Mouse (Mus musculus) G1E-ER4 (cell line): ENCODE measurements around the gene Id2. TPM values are rescaled to one million over a fixed set of nuclear protein-coding genes. Genes with fewer than 3 reads are reported as not detected.

ENCODE experiments used
- GATA1 ChIP-seq: IDR thresholded peaks from one replicate; pipeline ENCODE4 v1.8.0; 2012; ENCODE audit warnings: low read length, inconsistent platforms
- polyA plus RNA-seq: library from polyadenylated mRNA; stranded (reverse); fragments of >175 nt; gene quantifications from 2 replicates; pipeline ENCODE4 v1.2.3, GENCODE M21; 2012

The Id2 gene
- polyA plus RNA-seq, 1 experiment: not detected

DNA sequence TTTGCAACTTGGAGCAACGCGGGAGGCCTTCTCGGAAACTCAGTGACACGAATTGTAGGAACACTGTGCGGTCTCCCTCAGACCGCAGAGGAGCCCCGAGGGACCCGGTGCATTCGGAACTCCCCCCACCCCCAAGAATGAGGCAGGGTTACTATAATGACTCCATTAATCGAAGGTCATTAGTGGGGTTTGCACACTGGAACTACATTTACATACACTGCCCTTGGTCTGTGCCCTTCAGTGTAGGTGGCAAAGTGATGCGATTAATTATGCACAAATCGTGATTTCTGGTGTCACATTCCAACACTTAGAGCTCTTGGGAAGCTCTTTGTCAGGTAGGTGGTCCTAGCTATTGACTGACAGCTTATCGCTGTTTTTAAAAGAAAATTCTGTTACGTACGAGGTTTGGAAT is 294 bp downstream of the Id2 start:
- TF ChIP-seq GATA1: no peak

DNA sequence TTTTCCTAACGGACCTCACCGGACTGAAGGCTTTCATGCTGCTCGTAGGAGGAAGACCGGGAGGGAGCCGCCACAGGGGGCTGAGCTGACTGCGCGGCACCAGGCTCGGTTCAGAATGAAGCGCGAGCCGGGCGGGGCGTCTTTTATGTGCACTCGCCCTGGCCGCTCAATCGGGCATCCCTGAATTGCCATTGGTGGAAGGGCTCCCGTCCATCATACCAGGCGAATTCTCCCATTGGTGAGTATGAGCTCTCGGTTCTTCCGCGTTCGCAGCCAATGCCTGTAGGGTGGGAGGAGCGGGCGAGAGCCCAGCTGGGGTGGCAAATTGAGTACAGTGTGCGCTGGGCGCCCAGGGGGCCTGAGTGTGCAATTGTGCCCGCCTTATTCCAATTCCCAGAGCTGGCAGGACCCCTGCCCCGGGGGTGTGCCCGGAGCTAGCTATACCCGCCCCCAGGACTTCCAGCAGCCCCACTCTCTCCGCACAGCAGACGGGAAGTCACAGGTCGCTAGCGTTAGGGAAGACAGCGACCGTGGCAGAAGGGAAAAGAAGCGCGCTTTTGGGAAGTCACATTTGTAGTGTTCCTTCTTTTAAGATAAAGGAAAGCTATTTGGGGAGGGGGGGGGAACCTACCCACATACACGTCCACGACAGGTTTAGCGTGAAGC is 833 bp downstream of the Id2 start:
- TF ChIP-seq GATA1: no peak

- no peak for TF ChIP-seq GATA1
Observed at GRCm38 (mm10) chr12:25095538-25095937, 1.4 kb downstream of the Id2 start.

GRCm38 (mm10) chr12:25094621-25095521 is 2.1 kb downstream of the Id2 start:
- no peak for TF ChIP-seq GATA1

GRCm38 (mm10) chr12:25093241-25093774 is 3.6 kb downstream of the Id2 start:
- no peak for TF ChIP-seq GATA1

GRCm38 (mm10) chr12:25092751-25093211 is 4.2 kb downstream of the Id2 start:
- no peak for TF ChIP-seq GATA1

- TF ChIP-seq GATA1: no peak
Observed at GRCm38 (mm10) chr12:25092027-25092704, 4.8 kb downstream of the Id2 start.

DNA sequence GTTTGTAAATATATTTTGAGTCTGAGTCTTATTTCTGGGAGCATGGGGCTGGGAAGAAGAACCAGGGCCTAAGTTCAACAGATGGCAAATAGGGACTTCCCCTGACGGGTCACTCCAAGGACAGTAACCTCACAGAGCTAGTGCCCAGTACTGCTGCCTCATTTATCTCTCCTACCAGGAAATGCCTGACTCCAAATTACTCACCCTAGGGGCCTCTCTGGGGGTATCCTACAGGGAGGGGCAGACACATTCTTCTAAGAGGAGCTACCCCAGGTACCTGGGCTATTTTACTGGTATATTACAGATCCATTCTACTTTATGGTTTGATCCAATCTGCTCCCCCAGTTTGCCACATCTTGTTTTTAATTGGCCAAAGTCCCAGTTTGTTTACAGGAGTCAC is 7.5 kb downstream of the Id2 start:
- TF ChIP-seq GATA1: no peak

DNA sequence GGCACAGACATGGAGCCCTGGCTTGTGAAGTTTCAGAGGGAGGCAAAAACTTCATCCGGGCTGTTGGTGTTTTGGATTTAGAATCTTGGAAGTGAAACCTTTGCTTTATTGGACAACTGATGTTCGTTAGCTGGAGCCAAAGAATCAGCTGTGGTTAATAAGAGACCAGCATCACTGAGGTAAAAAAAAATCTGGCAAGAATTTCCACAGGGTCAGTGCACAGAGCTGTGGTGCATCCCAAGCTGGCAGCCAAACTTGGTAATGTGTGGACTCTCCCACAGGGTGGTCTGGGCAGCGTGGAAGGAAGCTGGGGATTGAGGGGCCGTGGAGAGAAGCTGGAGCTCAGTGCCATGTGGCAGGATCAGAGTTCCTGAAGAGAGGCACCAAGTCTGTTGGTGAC is 10.0 kb downstream of the Id2 start:
- TF ChIP-seq GATA1: no peak

GRCm38 (mm10) chr12:25083260-25084178 is 13.4 kb downstream of the Id2 start:
- no peak for TF ChIP-seq GATA1

GRCm38 (mm10) chr12:25074344-25074743 is 22.6 kb downstream of the Id2 start:
- no peak for TF ChIP-seq GATA1

- no peak for TF ChIP-seq GATA1
Observed at GRCm38 (mm10) chr12:25073374-25073773, 23.6 kb downstream of the Id2 start.

DNA sequence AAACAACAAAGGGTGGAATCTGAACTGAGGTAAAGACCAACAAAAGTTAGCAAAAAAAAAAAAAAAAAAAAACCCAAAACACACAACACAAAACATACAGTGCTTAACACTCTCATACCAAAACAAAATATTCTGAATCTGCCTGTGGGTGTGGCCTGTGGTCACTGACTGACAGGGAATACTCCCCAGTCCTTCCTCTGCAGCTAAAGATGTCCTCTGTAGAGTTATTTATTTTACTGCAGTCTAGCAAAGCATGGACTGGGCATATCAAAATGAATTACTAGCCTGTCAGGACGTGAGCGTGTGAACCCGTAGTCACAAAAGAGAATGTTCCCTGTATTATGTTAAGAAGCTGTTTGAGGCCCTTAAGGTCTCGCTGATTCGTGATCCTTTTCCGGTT is 34.7 kb downstream of the Id2 start:
- no peak for TF ChIP-seq GATA1

- no peak for TF ChIP-seq GATA1
Observed at GRCm38 (mm10) chr12:25060901-25061300, 36.0 kb downstream of the Id2 start.

- no peak for TF ChIP-seq GATA1
Observed at GRCm38 (mm10) chr12:25059487-25060200, 37.3 kb downstream of the Id2 start.
